Mouse (Mus musculus) limb, embryonic 14.5 days (tissue): Measurements from ENCODE around the gene Trmu. TPM values are rescaled to one million over a fixed set of nuclear protein-coding genes. Genes with fewer than 3 reads are reported as not detected.
A peak's percentile ranks its signal among the peaks of the same experiment; 100 is the strongest.
"Not testable (repeated sequence)": the region's sequence is repeated elsewhere in the genome, so short reads cannot be mapped to it uniquely, and the experiment has no call there.

Experiments used
- ATAC-seq: fragments of 200-750 bp; cut with Nextera tagmentation; 2 replicates; pipeline ENCODE4 v1.8.0; 2017; ENCODE audit warnings: low read depth, moderate number of reproducible peaks, moderate TSS enrichment; ENCODE audit not compliant: low FRiP score
- DNase-seq: peaks from one replicate; pipeline ENCODE4 v3.0.0-alpha.2; 2015; ENCODE audit warnings: low spot score
- H3K27ac ChIP-seq: fragments of 300-500 bp; sonication (generic); replicated peaks from 2 replicates; pipeline ENCODE4 v1.5.1; 2014; ENCODE audit warnings: low read depth, mild to moderate bottlenecking, low read length, moderate library complexity, mixed read lengths
- H3K27me3 ChIP-seq: fragments of 300-500 bp; sonication (generic); 2 replicates; pipeline ENCODE4 v1.6.1; 2014; ENCODE audit warnings: low read length, mixed read lengths; ENCODE audit not compliant: control insufficient read depth, insufficient read depth
- H3K36me3 ChIP-seq: fragments of 300-500 bp; sonication (generic); 2 replicates; pipeline ENCODE4 v1.6.1; 2014; ENCODE audit warnings: mild to moderate bottlenecking, low read length, moderate library complexity, mixed read lengths; ENCODE audit not compliant: control insufficient read depth, insufficient read depth
- H3K4me1 ChIP-seq: fragments of 300-500 bp; sonication (generic); 2 replicates; pipeline ENCODE4 v1.6.1; 2014; ENCODE audit warnings: antibody characterized with exemption, low read length, mixed read lengths; ENCODE audit not compliant: control insufficient read depth, insufficient read depth
- H3K4me2 ChIP-seq: fragments of 300-500 bp; sonication (generic); replicated peaks from 2 replicates; pipeline ENCODE4 v1.6.1; 2014; ENCODE audit warnings: low read depth, mild to moderate bottlenecking, low read length, moderate library complexity; ENCODE audit not compliant: severe bottlenecking
- H3K4me3 ChIP-seq: fragments of 300-500 bp; sonication (generic); replicated peaks from 2 replicates; pipeline ENCODE4 v1.5.1; 2014; ENCODE audit warnings: low read length
- H3K9ac ChIP-seq: fragments of 300-500 bp; sonication (generic); 2 replicates; pipeline ENCODE4 v1.6.1; 2014; ENCODE audit warnings: mild to moderate bottlenecking, low read depth, low read length, moderate library complexity; ENCODE audit not compliant: severe bottlenecking
- H3K9me3 ChIP-seq: fragments of 300-500 bp; sonication (generic); 2 replicates; pipeline ENCODE4 v1.6.1; 2016; ENCODE audit warnings: low read length; ENCODE audit not compliant: control insufficient read depth
- POLR2A ChIP-seq: fragments of 200-500 bp; IDR thresholded peaks from 2 replicates; pipeline ENCODE4 v1.8.0; 2012; ENCODE audit warnings: inconsistent platforms, mild to moderate bottlenecking, moderate library complexity, borderline replicate concordance; ENCODE audit not compliant: insufficient read depth, insufficient read length; ENCODE audit errors: extremely low read depth
- WGBS: fragments of 180-500 bp; shearing (Covaris S2); extraction: QIAGEN DNeasy Blood & Tissue Kit; methylation state at CpG from one replicate; pipeline ENCODE4 v1.1.7; 2014; 5-methylcytosine and 5-hydroxymethylcytosine counted together
- polyA plus RNA-seq, 2 experiments: library from polyadenylated mRNA; depleted of rRNA in 1 of 2; stranded (reverse) in 1 of 2; unstranded in 1 of 2; fragments of >200 nt; fragmentation: Nextera tagmentation in 1 of 2; extraction: Ambion mirVana in 1 of 2; gene quantifications; 2 replicates each; pipeline versions ENCODE4 v1.2.1 to v1.2.3; 2012 to 2014

Gene Trmu
- polyA plus RNA-seq, 2 experiments, result 37.6 to 68.8 TPM

GRCm38 (mm10) chr15:85858980-85859489 is 20.1 kb upstream of the Trmu start:
- Histone ChIP-seq H3K4me3 (peak overlapping the region; percentile 74), H3K4me2 (peak overlapping the region; percentile 86), H3K36me3 (peaks cover 25% of the 10 kb centered on the region), H3K27me3 (no peaks in the 10 kb centered on the region), H3K9ac (peak overlapping the region; percentile 73), H3K4me1 (peaks cover 18% of the 10 kb centered on the region), H3K27ac (0 out of 2 replicates have a peak overlapping the region, but pooled peaks have one; percentile 33), H3K9me3 (no peaks in the 10 kb centered on the region)
- DNase-seq (peak; percentile 6), ATAC-seq (peak; percentile 2; the same call in 1 of the 2 replicates)
- no peak for TF ChIP-seq POLR2A
- 10% methylated on average over 15 of the region's 15 CpGs for WGBS

- Histone ChIP-seq H3K27ac (0 out of 2 replicates have a peak within 1 kb of the TSS, but pooled peaks have one; percentile 33), H3K36me3 (peaks cover 30% of the 10 kb centered on the region)
These were observed 19.6 kb upstream of the Trmu start, which contains the start of gene Gtse1 for GRCm38 (mm10) chr15:85859490-85860031. Gtse1 (plus strand) TSS chr15:85859745.

DNA sequence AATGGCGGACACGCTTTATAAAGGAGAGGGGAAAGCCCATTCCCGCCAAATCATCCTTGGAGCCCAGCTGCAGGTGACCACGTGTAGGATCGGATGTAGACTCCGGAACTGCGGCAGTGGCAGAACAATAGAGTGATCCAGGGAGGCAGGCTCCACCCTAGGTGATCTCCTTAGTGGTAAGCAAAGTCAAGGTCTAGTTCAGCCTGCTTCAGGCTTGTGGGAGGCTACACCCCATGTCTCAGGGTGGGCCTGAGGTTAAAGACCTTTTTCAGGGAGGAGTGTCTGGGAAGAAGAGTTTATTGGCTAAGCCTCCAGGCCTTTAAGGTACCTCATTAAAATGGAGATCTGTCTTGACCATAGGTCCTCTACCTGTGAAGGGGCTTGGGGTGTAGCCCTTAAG is 13.2 kb upstream of the Trmu start:
- H3K27me3 ChIP-seq, H3K4me3 ChIP-seq, H3K9me3 ChIP-seq, H3K27ac ChIP-seq, DNase-seq, ATAC-seq, H3K4me1 ChIP-seq, H3K4me2 ChIP-seq, H3K9ac ChIP-seq: not testable (repeated sequence)
- 89% methylated on average over 7 of the region's 7 CpGs for WGBS
- H3K36me3 ChIP-seq, result peaks cover 75% of the 10 kb centered on the region

More at GRCm38 (mm10) chr15:85859490-85860031, 19.6 kb upstream of the Trmu start, which contains the start of gene Gtse1:
- 0% methylated on average over 42 of the region's 42 CpGs for WGBS
- peak within 1 kb of the TSS; percentile 90 for H3K4me2 ChIP-seq
- peaks cover 18% of the 10 kb centered on the region for H3K4me1 ChIP-seq
- no peaks in the 10 kb centered on the region for H3K9me3 ChIP-seq
- ATAC-seq (peak; percentile 99), DNase-seq (peak; percentile 99)
- TF ChIP-seq POLR2A, result peak; percentile 52; the same call in 1 of the 2 replicates
- peak within 1 kb of the TSS; percentile 73 for H3K9ac ChIP-seq
- no peaks in the 10 kb centered on the region for H3K27me3 ChIP-seq
- H3K4me3 ChIP-seq, result peak within 1 kb of the TSS; percentile 74

DNA sequence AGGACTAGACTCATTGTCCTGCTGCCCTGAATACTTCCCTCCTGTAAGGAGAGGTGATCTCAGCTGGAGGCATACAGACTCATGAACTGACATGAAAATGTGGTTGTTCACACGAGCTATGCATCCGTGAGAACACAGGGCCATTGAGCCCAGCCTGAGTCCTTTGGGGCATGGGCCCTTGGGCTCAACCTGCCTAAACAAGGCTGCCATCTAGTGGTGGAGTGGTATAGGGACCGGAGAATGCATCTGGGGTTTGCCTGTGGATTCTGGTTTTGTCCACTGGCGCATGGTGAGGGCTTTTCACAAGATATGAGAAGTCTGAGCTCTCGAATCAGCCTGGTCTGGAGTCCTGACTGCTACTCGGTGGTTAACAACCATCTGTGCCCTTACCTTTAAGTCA is 11.4 kb upstream of the Trmu start:
- WGBS, result 49% methylated on average over 6 of the region's 6 CpGs
- H3K9ac ChIP-seq, result no peak overlapping the region
- TF ChIP-seq POLR2A, result no peak
- no peak overlapping the region for H3K4me2 ChIP-seq
- no peak overlapping the region for H3K4me3 ChIP-seq
- DNase-seq, result peak; percentile 60
- H3K27ac ChIP-seq, result no peak overlapping the region
- H3K27me3 ChIP-seq, result no peaks in the 10 kb centered on the region
- H3K4me1 ChIP-seq, result no peaks in the 10 kb centered on the region
- no peaks in the 10 kb centered on the region for H3K9me3 ChIP-seq
- H3K36me3 ChIP-seq, result peaks cover 80% of the 10 kb centered on the region
- ATAC-seq, result no peak

GRCm38 (mm10) chr15:85877336-85877735 is 1.8 kb upstream of the Trmu start:
- no peaks in the 10 kb centered on the region for H3K9me3 ChIP-seq
- no peaks in the 10 kb centered on the region for H3K27me3 ChIP-seq
- H3K4me2 ChIP-seq, result no peak overlapping the region
- H3K9ac ChIP-seq, result no peak overlapping the region
- DNase-seq (no peak), ATAC-seq (no peak)
- no peak for TF ChIP-seq POLR2A
- no peak overlapping the region for H3K4me3 ChIP-seq
- 91% methylated on average over 7 of the region's 7 CpGs for WGBS
- H3K27ac ChIP-seq, result no peak overlapping the region
- H3K4me1 ChIP-seq, result peaks cover 6% of the 10 kb centered on the region; the same call in 1 of the 2 replicates
- peaks cover 38% of the 10 kb centered on the region for H3K36me3 ChIP-seq
